Mouse (Mus musculus): ENCODE data around the gene Kdm4a. TPM values are rescaled to one million over a fixed set of nuclear protein-coding genes. Genes with fewer than 3 reads are reported as not detected.

Kdm4a gene
- polyA plus RNA-seq, 1 experiment from 2014 or later, result 52.0 TPM

Small RNA genes within 50 kb of the gene (microRNA-seq; reads per million reads assigned to microRNA genes)
- gene Mir7226, result 4.4 reads per million, percentile 13 among the genes with 10 or more reads in this experiment

Other genes with a start within 250 kb of the Kdm4a start
- 10.5 and 10.8 TPM in 2 replicates for gene St3gal3, start 45.1 kb downstream of the Kdm4a start, polyA plus RNA-seq (2015; fragmentation: Nextera tagmentation; extraction: Ambion mirVana)
- gene Ptprf, start 111.4 kb upstream of the Kdm4a start, polyA plus RNA-seq (2015; fragmentation: Nextera tagmentation; extraction: Ambion mirVana), result 79.7 and 82.0 TPM in 2 replicates
- gene Szt2, start 229.2 kb upstream of the Kdm4a start, polyA plus RNA-seq (2015; fragmentation: Nextera tagmentation; extraction: Ambion mirVana), result 10.6 and 10.9 TPM in 2 replicates
- 118 and 124 TPM in 2 replicates for gene Med8, start 229.3 kb upstream of the Kdm4a start, polyA plus RNA-seq (2015; fragmentation: Nextera tagmentation; extraction: Ambion mirVana)
- gene Elovl1, start 248.1 kb upstream of the Kdm4a start, polyA plus RNA-seq (2015; fragmentation: Nextera tagmentation; extraction: Ambion mirVana), result 32.9 and 33.3 TPM in 2 replicates

All from hindbrain, embryonic 13.5 days (tissue).